Mouse (Mus musculus) kidney, embryonic 14.5 days (tissue): ENCODE data around the gene Agap1. TPM values are rescaled to one million over a fixed set of nuclear protein-coding genes. Genes with fewer than 3 reads are reported as not detected.

Experiments used
- ATAC-seq: fragments of 200-750 bp; cut with Nextera tagmentation; 2 replicates; pipeline ENCODE4 v1.8.0; 2017; ENCODE audit warnings: moderate number of reproducible peaks, mild to moderate bottlenecking, moderate TSS enrichment, moderate library complexity; ENCODE audit not compliant: low FRiP score, low TSS enrichment
- H3K27ac ChIP-seq: fragments of 300-500 bp; sonication (generic); 2 replicates; pipeline ENCODE4 v1.5.1; 2014; ENCODE audit warnings: low read depth, mild to moderate bottlenecking, low read length, moderate library complexity, mixed read lengths
- H3K27me3 ChIP-seq: fragments of 300-500 bp; sonication (generic); 2 replicates; pipeline ENCODE4 v1.6.1; 2014; ENCODE audit warnings: mild to moderate bottlenecking, low read length; ENCODE audit not compliant: control insufficient read depth, insufficient read depth
- H3K36me3 ChIP-seq: fragments of 300-500 bp; sonication (generic); 2 replicates; pipeline ENCODE4 v1.6.1; 2014; ENCODE audit warnings: low read length, mixed read lengths; ENCODE audit not compliant: control insufficient read depth, insufficient read depth
- H3K4me1 ChIP-seq: fragments of 300-500 bp; sonication (generic); 2 replicates; pipeline ENCODE4 v1.6.1; 2014; ENCODE audit warnings: low read length, mixed read lengths; ENCODE audit not compliant: control insufficient read depth, insufficient read depth
- H3K4me2 ChIP-seq: fragments of 300-500 bp; sonication (generic); replicated peaks from 2 replicates; pipeline ENCODE4 v1.6.1; 2014; ENCODE audit warnings: low read depth, mild to moderate bottlenecking, low read length
- H3K4me3 ChIP-seq: fragments of 300-500 bp; sonication (generic); 2 replicates; pipeline ENCODE4 v1.5.1; 2014; ENCODE audit warnings: mild to moderate bottlenecking, low read length
- H3K9ac ChIP-seq: fragments of 300-500 bp; sonication (generic); 2 replicates; pipeline ENCODE4 v1.6.1; 2014; ENCODE audit warnings: low read depth, mild to moderate bottlenecking, low read length, moderate library complexity
- H3K9me3 ChIP-seq: fragments of 300-500 bp; sonication (generic); 2 replicates; pipeline ENCODE4 v1.6.1; 2016; ENCODE audit warnings: low read length; ENCODE audit not compliant: control insufficient read depth
- WGBS: fragments of 180-500 bp; shearing (Covaris S2); extraction: QIAGEN DNeasy Blood & Tissue Kit; methylation state at CpG from one replicate; pipeline ENCODE4 v1.1.7; 2014; 5-methylcytosine and 5-hydroxymethylcytosine counted together
- polyA plus RNA-seq: library from polyadenylated mRNA; unstranded; fragments of >200 nt; fragmentation: Nextera tagmentation; extraction: Ambion mirVana; gene quantifications from 2 replicates; pipeline ENCODE4 v1.2.1, GENCODE M21; 2014

Gene Agap1
- 12.1 and 19.3 TPM in 2 replicates for polyA plus RNA-seq

GRCm38 (mm10) chr1:89454196-89455123 is at the start of gene Agap1:
TSS of gene Agap1 (plus strand) at chr1:89454806.
- Histone ChIP-seq H3K9ac (peak within 1 kb of the TSS; percentile 89), H3K4me1 (peaks cover 15% of the 10 kb centered on the region; the same call in 1 of the 2 replicates), H3K4me2 (peak within 1 kb of the TSS; percentile 97), H3K36me3 (no peaks in the 10 kb centered on the region), H3K27ac (peak within 1 kb of the TSS; percentile 78; the same call in 1 of the 2 replicates), H3K4me3 (peak within 1 kb of the TSS; percentile 83), H3K27me3 (no peaks in the 10 kb centered on the region), H3K9me3 (no peaks in the 10 kb centered on the region)
- peak; percentile 92 for ATAC-seq
- under 1% methylated on average over 88 of the region's 118 CpGs for WGBS

GRCm38 (mm10) chr1:89405991-89406390 is 48.6 kb upstream of the Agap1 start:
- no peak overlapping the region for H3K4me3 ChIP-seq
- no peaks in the 10 kb centered on the region for H3K36me3 ChIP-seq
- H3K4me1 ChIP-seq = 0 out of 2 replicates have a peak, but pooled peaks cover under 1% of the 10 kb centered on the region
- no peak for ATAC-seq
- H3K27ac ChIP-seq = no peak overlapping the region
- H3K27me3 ChIP-seq = no peaks in the 10 kb centered on the region
- WGBS = 53% methylated on average over 6 of the region's 6 CpGs
- no peak overlapping the region for H3K9ac ChIP-seq
- no peaks in the 10 kb centered on the region; the same call in 1 of the 2 replicates for H3K9me3 ChIP-seq
- H3K4me2 ChIP-seq = no peak overlapping the region

- no peaks in the 10 kb centered on the region for H3K36me3 ChIP-seq
- WGBS = 86% methylated on average over 8 of the region's 8 CpGs
- no peaks in the 10 kb centered on the region for H3K4me1 ChIP-seq
- H3K4me3 ChIP-seq = no peak overlapping the region
- no peaks in the 10 kb centered on the region for H3K27me3 ChIP-seq
- H3K4me2 ChIP-seq = no peak overlapping the region
- no peak for ATAC-seq
- H3K9me3 ChIP-seq = no peaks in the 10 kb centered on the region; the same call in 1 of the 2 replicates
- H3K9ac ChIP-seq = no peak overlapping the region
- H3K27ac ChIP-seq = no peak overlapping the region
Measured at GRCm38 (mm10) chr1:89407986-89408385, 46.6 kb upstream of the Agap1 start.

GRCm38 (mm10) chr1:89413122-89413521 is 41.5 kb upstream of the Agap1 start:
- H3K9me3 ChIP-seq = no peaks in the 10 kb centered on the region; the same call in 1 of the 2 replicates
- H3K4me3 ChIP-seq = no peak overlapping the region
- H3K4me2 ChIP-seq = no peak overlapping the region
- H3K27me3 ChIP-seq = no peaks in the 10 kb centered on the region
- H3K36me3 ChIP-seq = no peaks in the 10 kb centered on the region
- H3K27ac ChIP-seq = no peak overlapping the region
- H3K4me1 ChIP-seq = no peaks in the 10 kb centered on the region
- no peak overlapping the region for H3K9ac ChIP-seq
- no peak for ATAC-seq
- 66% methylated on average over 2 of the region's 2 CpGs for WGBS

- Histone ChIP-seq H3K4me3 (no peak overlapping the region), H3K27me3 (no peaks in the 10 kb centered on the region), H3K36me3 (no peaks in the 10 kb centered on the region), H3K4me2 (no peak overlapping the region), H3K4me1 (no peaks in the 10 kb centered on the region), H3K9me3 (no peaks in the 10 kb centered on the region), H3K27ac (no peak overlapping the region), H3K9ac (no peak overlapping the region)
- ATAC-seq = no peak
- 64% methylated on average over 9 of the region's 9 CpGs for WGBS
Measured at GRCm38 (mm10) chr1:89414563-89414962, 40.0 kb upstream of the Agap1 start.

GRCm38 (mm10) chr1:89416929-89417328 is 37.7 kb upstream of the Agap1 start:
- H3K9ac ChIP-seq = no peak overlapping the region
- H3K36me3 ChIP-seq = no peaks in the 10 kb centered on the region
- no peak overlapping the region for H3K4me2 ChIP-seq
- no peak overlapping the region for H3K4me3 ChIP-seq
- no peaks in the 10 kb centered on the region for H3K4me1 ChIP-seq
- ATAC-seq = no peak
- 22% methylated on average over 5 of the region's 5 CpGs for WGBS
- H3K27ac ChIP-seq = no peak overlapping the region
- no peaks in the 10 kb centered on the region for H3K27me3 ChIP-seq
- H3K9me3 ChIP-seq = no peaks in the 10 kb centered on the region

GRCm38 (mm10) chr1:89420642-89421041 is 34.0 kb upstream of the Agap1 start:
- Histone ChIP-seq H3K9ac (no peak overlapping the region), H3K27me3 (no peaks in the 10 kb centered on the region), H3K27ac (no peak overlapping the region), H3K4me2 (no peak overlapping the region), H3K4me1 (no peaks in the 10 kb centered on the region), H3K36me3 (no peaks in the 10 kb centered on the region), H3K4me3 (no peak overlapping the region), H3K9me3 (no peaks in the 10 kb centered on the region)
- WGBS = 64% methylated on average over 11 of the region's 11 CpGs
- ATAC-seq = no peak

GRCm38 (mm10) chr1:89421401-89421800 is 33.2 kb upstream of the Agap1 start:
- H3K9ac ChIP-seq = no peak overlapping the region
- 71% methylated on average over 4 of the region's 4 CpGs for WGBS
- no peak for ATAC-seq
- no peaks in the 10 kb centered on the region for H3K9me3 ChIP-seq
- no peak overlapping the region for H3K4me3 ChIP-seq
- H3K27me3 ChIP-seq = no peaks in the 10 kb centered on the region
- H3K36me3 ChIP-seq = no peaks in the 10 kb centered on the region
- H3K27ac ChIP-seq = no peak overlapping the region
- no peaks in the 10 kb centered on the region for H3K4me1 ChIP-seq
- H3K4me2 ChIP-seq = no peak overlapping the region

GRCm38 (mm10) chr1:89424563-89424962 is 30.0 kb upstream of the Agap1 start:
- H3K9me3 ChIP-seq = no peaks in the 10 kb centered on the region
- ATAC-seq = no peak
- no peak overlapping the region for H3K9ac ChIP-seq
- H3K4me2 ChIP-seq = no peak overlapping the region
- no peaks in the 10 kb centered on the region for H3K27me3 ChIP-seq
- WGBS = 71% methylated on average over 6 of the region's 6 CpGs
- no peak overlapping the region for H3K27ac ChIP-seq
- H3K36me3 ChIP-seq = no peaks in the 10 kb centered on the region
- H3K4me1 ChIP-seq = no peaks in the 10 kb centered on the region
- no peak overlapping the region for H3K4me3 ChIP-seq
